Mouse (Mus musculus): Measurements from ENCODE around the gene Hoxb9.

Gene Hoxb9

GRCm38 (mm10) chr11:96270996-96271540, at the start of gene Hoxb9:
Gene Hoxb9, plus strand, starts transcription at chr11:96271457.
- peak; percentile 74 for DNase-seq

- no peak for DNase-seq
These were observed 47.4 kb upstream of the Hoxb9 start for GRCm38 (mm10) chr11:96223813-96224212.

- DNase-seq: no peak
These were observed 43.6 kb upstream of the Hoxb9 start for GRCm38 (mm10) chr11:96227676-96228075.

- peak; percentile 61 for DNase-seq
These were observed 36.4 kb upstream of the Hoxb9 start for GRCm38 (mm10) chr11:96234906-96235305.

GRCm38 (mm10) chr11:96240211-96240610, 31.0 kb upstream of the Hoxb9 start:
- peak; percentile 69 for DNase-seq

GRCm38 (mm10) chr11:96250901-96251300, 20.4 kb upstream of the Hoxb9 start:
- DNase-seq: peak; percentile 74

GRCm38 (mm10) chr11:96251480-96252031, 19.7 kb upstream of the Hoxb9 start:
- peak; percentile 79 for DNase-seq

GRCm38 (mm10) chr11:96252541-96253120, 18.6 kb upstream of the Hoxb9 start:
- DNase-seq: no peak

- peak; percentile 76 for DNase-seq
These were observed 17.0 kb upstream of the Hoxb9 start for GRCm38 (mm10) chr11:96254221-96254620.

- no peak for DNase-seq
These were observed 15.9 kb upstream of the Hoxb9 start for GRCm38 (mm10) chr11:96255111-96255995.

GRCm38 (mm10) chr11:96255996-96256445, 15.2 kb upstream of the Hoxb9 start:
- DNase-seq: peak; percentile 51

- DNase-seq: no peak
These were observed 14.1 kb upstream of the Hoxb9 start for GRCm38 (mm10) chr11:96257141-96257540.

- peak; percentile 72 for DNase-seq
These were observed 12.2 kb upstream of the Hoxb9 start for GRCm38 (mm10) chr11:96259038-96259437.

GRCm38 (mm10) chr11:96259511-96259910, 11.7 kb upstream of the Hoxb9 start:
- no peak for DNase-seq

GRCm38 (mm10) chr11:96260310-96260970, 10.8 kb upstream of the Hoxb9 start:
- peak; percentile 59 for DNase-seq

- DNase-seq: peak; percentile 92
These were observed 9.8 kb upstream of the Hoxb9 start for GRCm38 (mm10) chr11:96261323-96261890.

- DNase-seq: peak; percentile 39
These were observed 8.9 kb upstream of the Hoxb9 start for GRCm38 (mm10) chr11:96262262-96262830.

GRCm38 (mm10) chr11:96263636-96264389, 7.4 kb upstream of the Hoxb9 start:
- peak; percentile 18 for DNase-seq

GRCm38 (mm10) chr11:96264390-96265020, 6.8 kb upstream of the Hoxb9 start:
- no peak for DNase-seq

- peak; percentile 80 for DNase-seq
These were observed 5.3 kb upstream of the Hoxb9 start for GRCm38 (mm10) chr11:96265954-96266353.
